Mouse (Mus musculus) heart, postnatal 0 days (tissue): Measurements from ENCODE around the gene 4921517D22Rik. TPM values are rescaled to one million over a fixed set of nuclear protein-coding genes. Genes with fewer than 3 reads are reported as not detected.

Experiments used
- ATAC-seq: fragments of 200-750 bp; cut with Nextera tagmentation; 2 replicates; pipeline ENCODE4 v1.8.0; 2017; ENCODE audit warnings: low read depth, moderate number of reproducible peaks, moderate library complexity; ENCODE audit not compliant: insufficient read depth
- DNase-seq: peaks from one replicate; pipeline ENCODE4 v3.0.0-alpha.2; 2016; ENCODE audit warnings: low spot score
- H3K27ac ChIP-seq: fragments of 300-500 bp; sonication (generic); 2 replicates; pipeline ENCODE4 v1.5.1; 2014; ENCODE audit warnings: low read depth, mild to moderate bottlenecking
- H3K27me3 ChIP-seq: fragments of 300-500 bp; sonication (generic); 2 replicates; pipeline ENCODE4 v1.6.1; 2014; ENCODE audit warnings: low read length, mixed read lengths; ENCODE audit not compliant: control insufficient read depth, insufficient read depth
- H3K36me3 ChIP-seq: fragments of 300-500 bp; sonication (generic); replicated peaks from 2 replicates; pipeline ENCODE4 v1.6.1; 2014; ENCODE audit warnings: low read length, mixed read lengths; ENCODE audit not compliant: control insufficient read depth, insufficient read depth
- H3K4me1 ChIP-seq: fragments of 300-500 bp; sonication (generic); 2 replicates; pipeline ENCODE4 v1.6.1; 2014; ENCODE audit warnings: antibody characterized with exemption; ENCODE audit not compliant: control insufficient read depth, insufficient read depth
- H3K4me2 ChIP-seq: fragments of 300-500 bp; sonication (generic); 2 replicates; pipeline ENCODE4 v1.6.1; 2014; ENCODE audit warnings: low read depth, mild to moderate bottlenecking, low read length, moderate library complexity
- H3K4me3 ChIP-seq: fragments of 300-500 bp; sonication (generic); 2 replicates; pipeline ENCODE4 v1.5.1; 2014; ENCODE audit warnings: low read depth, low read length
- H3K9ac ChIP-seq: fragments of 300-500 bp; sonication (generic); replicated peaks from 2 replicates; pipeline ENCODE4 v1.6.1; 2014; ENCODE audit warnings: low read depth, low read length, mixed read lengths
- H3K9me3 ChIP-seq: fragments of 300-500 bp; sonication (generic); replicated peaks from 2 replicates; pipeline ENCODE4 v1.6.1; 2016; ENCODE audit warnings: low read length; ENCODE audit not compliant: control insufficient read depth
- CTCF ChIP-seq: IDR thresholded peaks from 2 replicates; pipeline ENCODE4 v1.5.1; 2016; ENCODE audit warnings: antibody characterized with exemption, control low read depth, low read depth
- EP300 ChIP-seq: IDR thresholded peaks from 2 replicates; pipeline ENCODE4 v1.6.1; 2016; ENCODE audit warnings: antibody characterized with exemption, low read depth
- WGBS: fragments of 180-500 bp; shearing (Covaris S2); extraction: QIAGEN DNeasy Blood & Tissue Kit; methylation state at CpG from one replicate; pipeline ENCODE4 v1.1.7; 2014; 5-methylcytosine and 5-hydroxymethylcytosine counted together
- polyA plus RNA-seq: library from polyadenylated mRNA; unstranded; fragments of >200 nt; fragmentation: Nextera tagmentation; extraction: Ambion mirVana; gene quantifications from 2 replicates; pipeline ENCODE4 v1.2.1, GENCODE M21; 2015
- total RNA-seq: library from RNA; depleted of rRNA; stranded (reverse); fragments of >200 nt; gene quantifications from 2 replicates; pipeline ENCODE4 v1.2.3, GENCODE M21; 2014; ENCODE audit warnings: low replicate concordance

4921517D22Rik gene
- total and polyA plus RNA-seq, 2 experiments from 2014 or later, result not detected

GRCm38 (mm10) chr13:59679306-59679705, 14.6 kb downstream of the 4921517D22Rik start:
- Histone ChIP-seq H3K4me1 (peaks cover 11% of the 10 kb centered on the region), H3K9ac (no peak overlapping the region), H3K4me3 (no peak overlapping the region), H3K27me3 (no peaks in the 10 kb centered on the region; the same call in 1 of the 2 replicates), H3K9me3 (no peaks in the 10 kb centered on the region), H3K4me2 (no peak overlapping the region), H3K27ac (no peak overlapping the region), H3K36me3 (no peaks in the 10 kb centered on the region)
- WGBS, result 47% methylated on average over 4 of the region's 4 CpGs
- ATAC-seq (no peak), DNase-seq (no peak)
- TF ChIP-seq CTCF, result no peak
- no peak for TF ChIP-seq EP300

- DNase-seq, result no peak
- no peaks in the 10 kb centered on the region for H3K36me3 ChIP-seq
Observed at GRCm38 (mm10) chr13:59676316-59677229, 17.3 kb downstream of the 4921517D22Rik start.

GRCm38 (mm10) chr13:59675151-59676011, 18.5 kb downstream of the 4921517D22Rik start, which contains the start of gene Golm1:
TSS of gene Golm1 (minus strand) at chr13:59675811.
- peak within 1 kb of the TSS; percentile 77 for H3K4me2 ChIP-seq
- peak within 1 kb of the TSS; percentile 80 for H3K4me3 ChIP-seq
- ATAC-seq, result peak; percentile 88
- H3K36me3 ChIP-seq, result no peaks in the 10 kb centered on the region
- WGBS, result under 1% methylated on average over 42 of the region's 61 CpGs
- DNase-seq, result peak; percentile 62
- H3K4me1 ChIP-seq, result peaks cover 8% of the 10 kb centered on the region; the same call in 1 of the 2 replicates
- H3K27ac ChIP-seq, result peak within 1 kb of the TSS; percentile 41
- no peak for TF ChIP-seq EP300
- TF ChIP-seq CTCF, result no peak; the same call in 1 of the 2 replicates
- H3K27me3 ChIP-seq, result no peaks in the 10 kb centered on the region
- H3K9ac ChIP-seq, result peak within 1 kb of the TSS; percentile 57
- H3K9me3 ChIP-seq, result no peaks in the 10 kb centered on the region

More at GRCm38 (mm10) chr13:59676316-59677229, 17.3 kb downstream of the 4921517D22Rik start:
- no peaks in the 10 kb centered on the region for H3K9me3 ChIP-seq
- no peaks in the 10 kb centered on the region for H3K27me3 ChIP-seq
- no peak overlapping the region for H3K4me3 ChIP-seq
- no peak overlapping the region for H3K27ac ChIP-seq
- no peak for ATAC-seq
- WGBS, result 66% methylated on average over 12 of the region's 12 CpGs
- H3K4me1 ChIP-seq, result peaks cover 8% of the 10 kb centered on the region; the same call in 1 of the 2 replicates
- no peak overlapping the region for H3K4me2 ChIP-seq
- TF ChIP-seq CTCF (no peak; the same call in 1 of the 2 replicates), EP300 (no peak)
- H3K9ac ChIP-seq, result no peak overlapping the region

- no peak overlapping the region for H3K27ac ChIP-seq
- 10% methylated on average over 13 of the region's 13 CpGs for WGBS
- no peaks in the 10 kb centered on the region for H3K27me3 ChIP-seq
- TF ChIP-seq EP300 (no peak), CTCF (no peak)
- DNase-seq, result no peak
- H3K9me3 ChIP-seq, result no peaks in the 10 kb centered on the region
- H3K36me3 ChIP-seq, result no peaks in the 10 kb centered on the region
- ATAC-seq, result no peak
- peaks cover 8% of the 10 kb centered on the region; the same call in 1 of the 2 replicates for H3K4me1 ChIP-seq
- peak overlapping the region; percentile 57 for H3K9ac ChIP-seq
- H3K4me3 ChIP-seq, result peak overlapping the region; percentile 80
- H3K4me2 ChIP-seq, result peak overlapping the region; percentile 77
Observed at GRCm38 (mm10) chr13:59674761-59675150, 19.2 kb downstream of the 4921517D22Rik start.

- no peak for TF ChIP-seq EP300
- TF ChIP-seq CTCF, result no peak
- Histone ChIP-seq H3K4me2 (peak overlapping the region; percentile 77), H3K4me1 (peaks cover 8% of the 10 kb centered on the region; the same call in 1 of the 2 replicates), H3K4me3 (peak overlapping the region; percentile 80), H3K27me3 (no peaks in the 10 kb centered on the region), H3K27ac (no peak overlapping the region), H3K9me3 (no peaks in the 10 kb centered on the region), H3K36me3 (no peaks in the 10 kb centered on the region), H3K9ac (no peak overlapping the region; the same call in 1 of the 2 replicates)
- no peak for ATAC-seq
- DNase-seq, result no peak
- WGBS, result 47% methylated on average over 3 of the region's 3 CpGs
Observed at GRCm38 (mm10) chr13:59674215-59674614, 19.7 kb downstream of the 4921517D22Rik start.
